Mouse (Mus musculus) myocyte (in vitro differentiated cells): ENCODE results near the gene Impdh1.

Source experiments
- CEBPB ChIP-seq: IDR thresholded peaks from 2 replicates; pipeline ENCODE4 v1.6.1; 2011; ENCODE audit warnings: mild to moderate bottlenecking, moderate library complexity; ENCODE audit not compliant: poor library complexity, insufficient read depth, severe bottlenecking
- E2F4 ChIP-seq: IDR thresholded peaks from one replicate; pipeline ENCODE4 v1.6.1; 2011; ENCODE audit warnings: mild to moderate bottlenecking, control low read depth, moderate library complexity; ENCODE audit not compliant: insufficient read depth
- MAX ChIP-seq: IDR thresholded peaks from one replicate; pipeline ENCODE4 v1.6.1; 2011; ENCODE audit warnings: low read depth, mild to moderate bottlenecking, control low read depth
- MYOD1 ChIP-seq, 3 experiments: IDR thresholded peaks; one replicate each; pipeline ENCODE4 v1.6.1; 2011; ENCODE audit warnings: control low read depth in 2 of 3, low read depth in 2 of 3, mild to moderate bottlenecking in 2 of 3, moderate library complexity in 1 of 3; ENCODE audit not compliant: insufficient read length in 2 of 3, control insufficient read depth in 1 of 3
- MYOG ChIP-seq, 3 experiments: IDR thresholded peaks; one replicate each; pipeline ENCODE4 v1.6.1; 2011; ENCODE audit warnings: control low read depth in 2 of 3, low read depth in 2 of 3, mild to moderate bottlenecking in 2 of 3; ENCODE audit not compliant: insufficient read length in 2 of 3, control insufficient read depth in 1 of 3, insufficient read depth in 1 of 3
- POLR2A ChIP-seq: IDR thresholded peaks from one replicate; pipeline ENCODE4 v1.6.1; 2011; ENCODE audit warnings: low read depth, mild to moderate bottlenecking, control low read depth, moderate library complexity; ENCODE audit not compliant: insufficient read length
- POLR2AphosphoS2 ChIP-seq: IDR thresholded peaks from one replicate; pipeline ENCODE4 v1.6.1; 2011; ENCODE audit warnings: low read depth, control low read depth; ENCODE audit not compliant: insufficient read length
- REST ChIP-seq: IDR thresholded peaks from one replicate; pipeline ENCODE4 v1.6.1; 2011; ENCODE audit warnings: mild to moderate bottlenecking, control low read depth, moderate library complexity; ENCODE audit not compliant: insufficient read depth, insufficient read length
- USF1 ChIP-seq: IDR thresholded peaks from one replicate; pipeline ENCODE4 v1.6.1; 2011; ENCODE audit warnings: low read depth, mild to moderate bottlenecking, control low read depth, moderate library complexity

- TF ChIP-seq E2F4 (no peak), USF1 (no peak), POLR2A (no peak), MAX (no peak), MYOD1 (IDR thresholded peaks at IDR 0.05; ENCODE audit: control insufficient read depth in 1 of 3, insufficient read length in 2 of 3, low read depth in 2 of 3) (no peak), CEBPB (no peak), MYOG (IDR thresholded peaks at IDR 0.05; ENCODE audit: control insufficient read depth in 1 of 3, insufficient read depth in 1 of 3, insufficient read length in 2 of 3, low read depth in 2 of 3) (no peak), REST (no peak), POLR2AphosphoS2 (no peak)
Observed at GRCm38 (mm10) chr6:29247072-29247471, 30.9 kb upstream of the Impdh1 start.
